Mouse (Mus musculus): ENCODE measurements around the gene Olfr356.

The Olfr356 gene

GRCm38 (mm10) chr2:36936821-36937220, at the start of gene Olfr356:
Gene Olfr356, plus strand, starts transcription at chr2:36937121.
- no peak for DNase-seq

GRCm38 (mm10) chr2:36892836-36893235, 44.1 kb upstream of the Olfr356 start, which contains the start of gene Olfr353:
Gene Olfr353, minus strand, starts transcription at chr2:36892936.
- DNase-seq, result no peak

GRCm38 (mm10) chr2:36897114-36897513, 39.8 kb upstream of the Olfr356 start:
- DNase-seq, result no peak

- no peak for DNase-seq
Observed at GRCm38 (mm10) chr2:36905380-36905779, 31.5 kb upstream of the Olfr356 start, which contains the start of gene Olfr354. Gene Olfr354, plus strand, starts transcription at chr2:36905680.

DNA sequence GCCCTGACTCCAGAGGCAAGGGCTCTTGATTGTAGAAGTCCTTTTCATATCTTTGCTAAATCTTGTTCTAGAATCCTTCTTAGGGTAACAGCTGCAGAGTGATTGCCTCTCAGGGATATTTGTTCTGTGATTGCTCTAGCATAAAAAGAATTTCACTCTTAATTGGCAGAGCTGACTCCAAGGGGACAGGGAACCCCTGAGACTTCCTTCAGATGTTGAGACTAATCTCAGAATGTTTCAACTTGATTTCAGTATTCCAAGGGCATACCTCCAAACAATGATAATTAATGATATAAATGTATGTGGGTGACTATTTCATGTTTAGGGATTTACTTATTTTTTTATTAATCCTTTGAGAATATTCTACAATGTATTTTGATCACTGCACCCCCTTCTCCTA, 8.1 kb upstream of the Olfr356 start, which contains the start of gene Olfr355:
TSS of gene Olfr355 (minus strand) at position 101 of the 400 bp plus-strand sequence.
- no peak for DNase-seq
